Mouse (Mus musculus): ENCODE measurements at regions not wholly inside any gene's neighbourhood (a gene's known extent, or its start where the extent isn't known, plus 50 kb on each side); places are given as distances from the start of the nearest gene placed in this dataset.

- no peak for DNase-seq (ENCODE audit: low spot score)
These were observed 186.5 kb upstream of the Pik3r1 start for GRCm38 (mm10) chr13:101954521-101954920.

GRCm38 (mm10) chr13:101955806-101956418 lies 187.9 kb upstream of the Pik3r1 start:
- DNase-seq (ENCODE audit: low spot score), result no peak

GRCm38 (mm10) chr13:101957782-101958181 lies 189.8 kb upstream of the Pik3r1 start:
- no peak for DNase-seq (ENCODE audit: low spot score)

- no peak for DNase-seq (ENCODE audit: low spot score)
These were observed 197.5 kb upstream of the Pik3r1 start for GRCm38 (mm10) chr13:101965537-101965936.

- DNase-seq (ENCODE audit: low spot score), result no peak
These were observed 198.9 kb upstream of the Pik3r1 start for GRCm38 (mm10) chr13:101966799-101967397.

- no peak for DNase-seq (ENCODE audit: low spot score)
These were observed 199.4 kb upstream of the Pik3r1 start for GRCm38 (mm10) chr13:101967466-101967865.

- no peak for DNase-seq (ENCODE audit: low spot score)
These were observed 208.7 kb upstream of the Pik3r1 start for GRCm38 (mm10) chr13:101976766-101977165.

GRCm38 (mm10) chr13:101980171-101980835 lies 212.3 kb upstream of the Pik3r1 start:
- no peak for DNase-seq (ENCODE audit: low spot score)

- no peak for DNase-seq (ENCODE audit: low spot score)
These were observed 220.8 kb upstream of the Pik3r1 start for GRCm38 (mm10) chr13:101988637-101989413.

GRCm38 (mm10) chr13:101991729-101992128 lies 223.7 kb upstream of the Pik3r1 start:
- DNase-seq (ENCODE audit: low spot score), result no peak

GRCm38 (mm10) chr13:101994779-101995178 lies 226.8 kb upstream of the Pik3r1 start:
- no peak for DNase-seq (ENCODE audit: low spot score)

GRCm38 (mm10) chr13:101995529-101995928 lies 227.5 kb upstream of the Pik3r1 start:
- DNase-seq (ENCODE audit: low spot score), result no peak

GRCm38 (mm10) chr13:101996144-101996543 lies 228.1 kb upstream of the Pik3r1 start:
- no peak for DNase-seq (ENCODE audit: low spot score)

GRCm38 (mm10) chr13:101997415-101997814 lies 229.4 kb upstream of the Pik3r1 start:
- no peak for DNase-seq (ENCODE audit: low spot score)

GRCm38 (mm10) chr13:102006565-102006964 lies 238.5 kb upstream of the Pik3r1 start:
- no peak for DNase-seq (ENCODE audit: low spot score)

GRCm38 (mm10) chr13:102011965-102012364 lies 243.9 kb upstream of the Pik3r1 start:
- no peak for DNase-seq (ENCODE audit: low spot score)

- DNase-seq (ENCODE audit: low spot score), result no peak
These were observed 246.5 kb upstream of the Pik3r1 start for GRCm38 (mm10) chr13:102014514-102014913.

- DNase-seq (ENCODE audit: low spot score), result no peak
These were observed 246.9 kb upstream of the Pik3r1 start for GRCm38 (mm10) chr13:102014958-102015357.

- DNase-seq (ENCODE audit: low spot score), result no peak
These were observed 248.5 kb upstream of the Pik3r1 start for GRCm38 (mm10) chr13:102016518-102016917.

GRCm38 (mm10) chr13:102022273-102022672 lies 254.3 kb upstream of the Pik3r1 start:
- DNase-seq (ENCODE audit: low spot score), result no peak

GRCm38 (mm10) chr13:102022757-102023156 lies 254.7 kb upstream of the Pik3r1 start:
- DNase-seq (ENCODE audit: low spot score), result no peak

- no peak for DNase-seq (ENCODE audit: low spot score)
These were observed 255.6 kb upstream of the Pik3r1 start for GRCm38 (mm10) chr13:102023624-102024023.

GRCm38 (mm10) chr13:102025138-102025537 lies 257.1 kb upstream of the Pik3r1 start:
- no peak for DNase-seq (ENCODE audit: low spot score)

Data from urinary bladder, postnatal 25 days (tissue).